Mouse (Mus musculus) thymus, postnatal 36 days (tissue): Measurements from ENCODE around the gene Lamc3.

Experiments used
- DNase-seq, 2 experiments: peaks; one replicate each; pipeline ENCODE4 v3.0.0; 2022; ENCODE audit warnings: mixed read lengths in 2 of 2

Lamc3 gene

GRCm38 (mm10) chr2:31987774-31988173, 100.7 kb downstream of the Lamc3 start:
- DNase-seq: no peak

GRCm38 (mm10) chr2:31990961-31991360, 103.9 kb downstream of the Lamc3 start:
- no peak for DNase-seq

GRCm38 (mm10) chr2:31994896-31995295, 107.8 kb downstream of the Lamc3 start:
- no peak for DNase-seq

- DNase-seq: no peak
Measured at GRCm38 (mm10) chr2:31996060-31996459, 109.0 kb downstream of the Lamc3 start.
